Mouse (Mus musculus) G1E (cell line): ENCODE data around the gene Surf1.

Experiments
- CTCF ChIP-seq: IDR thresholded peaks from 2 replicates; pipeline ENCODE4 v1.5.1; 2012; ENCODE audit warnings: low read depth, low read length, inconsistent platforms, mixed read lengths
- GATA1 ChIP-seq: IDR thresholded peaks from 2 replicates; pipeline ENCODE4 v1.6.1; 2012; ENCODE audit warnings: borderline replicate concordance, low read length, inconsistent platforms, mixed read lengths
- GATA2 ChIP-seq: IDR thresholded peaks from 2 replicates; pipeline ENCODE4 v1.6.1; 2012; ENCODE audit warnings: low read depth, low read length, inconsistent platforms, borderline replicate concordance
- POLR2AphosphoS5 ChIP-seq: IDR thresholded peaks from 2 replicates; pipeline ENCODE4 v1.6.1; 2012; ENCODE audit warnings: low read depth, low read length, inconsistent platforms; ENCODE audit not compliant: insufficient replicate concordance
- TAL1 ChIP-seq: conservative IDR thresholded peaks from 2 replicates; pipeline ENCODE4 v1.6.1; 2012; ENCODE audit warnings: low read depth, low read length, inconsistent platforms, mixed read lengths

GRCm38 (mm10) chr2:26905936-26906335 lies 10.4 kb downstream of the Surf1 start:
- no peak for TF ChIP-seq CTCF
- TF ChIP-seq TAL1 = no peak
- no peak for TF ChIP-seq POLR2AphosphoS5
- TF ChIP-seq GATA1 = no peak
- TF ChIP-seq GATA2 = no peak
